Mouse (Mus musculus): ENCODE results near the gene Six6. TPM values are rescaled to one million over a fixed set of nuclear protein-coding genes. Genes with fewer than 3 reads are reported as not detected.
A peak's percentile ranks its signal among the peaks of the same experiment; 100 is the strongest.

The Six6 gene
- polyA plus RNA-seq, 1 experiment from 2014 or later = not detected

- Histone ChIP-seq H3K27me3 (peaks cover 24% of the 10 kb centered on the region), H3K9me3 (0 out of 2 replicates have a peak, but pooled peaks cover 2% of the 10 kb centered on the region), H3K4me2 (replicated peaks) (no peak overlapping the region), H3K9ac (no peak overlapping the region), H3K36me3 (no peaks in the 10 kb centered on the region), H3K4me3 (no peak overlapping the region), H3K27ac (no peak overlapping the region), H3K4me1 (no peaks in the 10 kb centered on the region)
- no peak for ATAC-seq (ENCODE audit: low FRiP score, low read depth)
- WGBS = 83% methylated on average over 7 of the region's 7 CpGs
These were observed 27.8 kb downstream of the Six6 start for GRCm38 (mm10) chr12:72967541-72967940.

- H3K9ac ChIP-seq = no peak overlapping the region
- no peak overlapping the region for H3K4me2 ChIP-seq (replicated peaks)
- no peak overlapping the region for H3K27ac ChIP-seq
- no peak overlapping the region for H3K4me3 ChIP-seq
- peaks cover 39% of the 10 kb centered on the region for H3K27me3 ChIP-seq
- peaks cover under 1% of the 10 kb centered on the region for H3K4me1 ChIP-seq
- 71% methylated on average over 14 of the region's 14 CpGs for WGBS
- no peaks in the 10 kb centered on the region for H3K9me3 ChIP-seq
- ATAC-seq (ENCODE audit: low FRiP score, low read depth) = no peak
- H3K36me3 ChIP-seq = no peaks in the 10 kb centered on the region
These were observed 30.9 kb downstream of the Six6 start for GRCm38 (mm10) chr12:72970620-72971019.

GRCm38 (mm10) chr12:72973161-72973560 is 33.5 kb downstream of the Six6 start:
- no peak overlapping the region for H3K4me2 ChIP-seq (replicated peaks)
- no peaks in the 10 kb centered on the region for H3K36me3 ChIP-seq
- H3K9ac ChIP-seq = no peak overlapping the region
- H3K27ac ChIP-seq = no peak overlapping the region
- no peaks in the 10 kb centered on the region for H3K9me3 ChIP-seq
- 1% methylated on average over 6 of the region's 6 CpGs for WGBS
- H3K4me3 ChIP-seq = no peak overlapping the region
- peaks cover 39% of the 10 kb centered on the region for H3K27me3 ChIP-seq
- H3K4me1 ChIP-seq = peaks cover 22% of the 10 kb centered on the region
- no peak for ATAC-seq (ENCODE audit: low FRiP score, low read depth)

GRCm38 (mm10) chr12:72976172-72976571 is 36.5 kb downstream of the Six6 start:
- ATAC-seq (ENCODE audit: low FRiP score, low read depth) = peak; percentile 80
- H3K36me3 ChIP-seq = no peaks in the 10 kb centered on the region
- H3K9me3 ChIP-seq = no peaks in the 10 kb centered on the region
- WGBS = 0% methylated on average over 7 of the region's 7 CpGs
- peak overlapping the region; percentile 23 for H3K4me3 ChIP-seq
- no peak overlapping the region for H3K9ac ChIP-seq
- H3K4me1 ChIP-seq = peaks cover 22% of the 10 kb centered on the region
- peak overlapping the region; percentile 57 for H3K4me2 ChIP-seq (replicated peaks)
- no peak overlapping the region for H3K27ac ChIP-seq
- H3K27me3 ChIP-seq = peaks cover 44% of the 10 kb centered on the region

GRCm38 (mm10) chr12:72976718-72977117 is 37.0 kb downstream of the Six6 start:
- WGBS = 1% methylated on average over 12 of the region's 12 CpGs
- no peak overlapping the region for H3K9ac ChIP-seq
- H3K36me3 ChIP-seq = no peaks in the 10 kb centered on the region
- no peaks in the 10 kb centered on the region for H3K9me3 ChIP-seq
- H3K4me2 ChIP-seq (replicated peaks) = peak overlapping the region; percentile 57
- H3K27ac ChIP-seq = no peak overlapping the region
- peak overlapping the region; percentile 23 for H3K4me3 ChIP-seq
- peaks cover 46% of the 10 kb centered on the region for H3K27me3 ChIP-seq
- H3K4me1 ChIP-seq = peaks cover 22% of the 10 kb centered on the region
- ATAC-seq (ENCODE audit: low FRiP score, low read depth) = peak; percentile 65

GRCm38 (mm10) chr12:72977851-72978250 is 38.2 kb downstream of the Six6 start:
- WGBS = 32% methylated on average over 3 of the region's 3 CpGs
- Histone ChIP-seq H3K4me2 (replicated peaks) (no peak overlapping the region), H3K36me3 (no peaks in the 10 kb centered on the region), H3K9me3 (no peaks in the 10 kb centered on the region), H3K9ac (no peak overlapping the region), H3K4me1 (peaks cover 29% of the 10 kb centered on the region), H3K4me3 (no peak overlapping the region), H3K27me3 (peaks cover 38% of the 10 kb centered on the region), H3K27ac (no peak overlapping the region)
- peak; percentile 26; the same call in 1 of the 2 replicates for ATAC-seq (ENCODE audit: low FRiP score, low read depth)

GRCm38 (mm10) chr12:72979236-72979635 is 39.5 kb downstream of the Six6 start:
- no peak overlapping the region for H3K4me2 ChIP-seq (replicated peaks)
- WGBS = 80% methylated on average over 5 of the region's 5 CpGs
- no peak overlapping the region for H3K4me3 ChIP-seq
- no peaks in the 10 kb centered on the region for H3K36me3 ChIP-seq
- H3K27ac ChIP-seq = no peak overlapping the region
- no peak overlapping the region for H3K9ac ChIP-seq
- H3K4me1 ChIP-seq = peaks cover 38% of the 10 kb centered on the region
- H3K27me3 ChIP-seq = peaks cover 30% of the 10 kb centered on the region
- no peaks in the 10 kb centered on the region for H3K9me3 ChIP-seq
- ATAC-seq (ENCODE audit: low FRiP score, low read depth) = no peak

GRCm38 (mm10) chr12:72982616-72983015 is 42.9 kb downstream of the Six6 start:
- peaks cover 26% of the 10 kb centered on the region for H3K4me1 ChIP-seq
- H3K9ac ChIP-seq = no peak overlapping the region
- H3K4me3 ChIP-seq = no peak overlapping the region
- WGBS = 75% methylated on average over 10 of the region's 10 CpGs
- no peak overlapping the region for H3K4me2 ChIP-seq (replicated peaks)
- H3K27ac ChIP-seq = peak overlapping the region; percentile 33; the same call in 1 of the 2 replicates
- H3K27me3 ChIP-seq = peaks cover 24% of the 10 kb centered on the region; the same call in 1 of the 2 replicates
- H3K36me3 ChIP-seq = no peaks in the 10 kb centered on the region
- no peaks in the 10 kb centered on the region for H3K9me3 ChIP-seq
- ATAC-seq (ENCODE audit: low FRiP score, low read depth) = no peak

- no peak overlapping the region for H3K27ac ChIP-seq
- WGBS = 62% methylated on average over 8 of the region's 8 CpGs
- H3K27me3 ChIP-seq = peaks cover 24% of the 10 kb centered on the region; the same call in 1 of the 2 replicates
- H3K4me2 ChIP-seq (replicated peaks) = no peak overlapping the region
- peaks cover 21% of the 10 kb centered on the region for H3K4me1 ChIP-seq
- no peak overlapping the region for H3K4me3 ChIP-seq
- no peaks in the 10 kb centered on the region for H3K36me3 ChIP-seq
- H3K9me3 ChIP-seq = no peaks in the 10 kb centered on the region
- ATAC-seq (ENCODE audit: low FRiP score, low read depth) = no peak
- no peak overlapping the region for H3K9ac ChIP-seq
These were observed 43.6 kb downstream of the Six6 start for GRCm38 (mm10) chr12:72983071-72983857.

Other genes starting within 250 kb of the Six6 start
- gene Ppm1a, start 182.4 kb upstream of the Six6 start, polyA plus RNA-seq (2015; fragmentation: Nextera tagmentation; extraction: Ambion mirVana) = 44.7 and 50.5 TPM in 2 replicates
- 5.6 and 6.2 TPM in 2 replicates for gene 4930447C04Rik, start 882 bp downstream of the Six6 start, polyA plus RNA-seq (2015; fragmentation: Nextera tagmentation; extraction: Ambion mirVana)
- gene Six1, start 114.0 kb downstream of the Six6 start, polyA plus RNA-seq (2015; fragmentation: Nextera tagmentation; extraction: Ambion mirVana) = 47.0 and 50.0 TPM in 2 replicates
- 7.6 and 8.3 TPM in 2 replicates for gene Six4, start 173.6 kb downstream of the Six6 start, polyA plus RNA-seq (2015; fragmentation: Nextera tagmentation; extraction: Ambion mirVana)
- 34.8 and 36.8 TPM in 2 replicates for gene Mnat1, start 183.8 kb downstream of the Six6 start, polyA plus RNA-seq (2015; fragmentation: Nextera tagmentation; extraction: Ambion mirVana)

Data from limb, embryonic 13.5 days (tissue).